Comparison of ENCODE assay signal across 29 mouse cellular contexts in genomic region chr13:36309160-36309559, GRCm38 (mm10).
DNase-seq lines count a peak whose midpoint lies in the region; ATAC-seq and TF ChIP-seq lines count a peak whose summit lies in the region.
"Had no signal": no experiment of that assay in that cellular context is flagged by ENCODE, and none has a peak within 500 bp of the region (broad histone marks: within the 10 kb centered on the region; RNA-seq: fewer than 3 reads in every experiment).

No protein-coding gene starts in this region.

- intact Hi-C loops in heart, postnatal 10 days (cut with DNase I), result no loop called here

- peak overlapping the region; percentile 9 for H3K27ac ChIP-seq in stomach, embryonic 16.5 days (ENCODE audit: low read length)
- H3K27ac ChIP-seq in stomach, postnatal 0 days (replicated peaks), result no peak overlapping the region
- H3K27ac ChIP-seq: hindbrain, embryonic 12.5 days; hindbrain, postnatal 0 days; kidney, embryonic 15.5 days; lung, embryonic 15.5 days; midbrain, embryonic 12.5 days; stomach, embryonic 15.5 days had no signal

- no peaks in the 10 kb centered on the region for H3K9me3 ChIP-seq in stomach, embryonic 16.5 days (replicated peaks; ENCODE audit: control insufficient read depth, low read length)
- H3K9me3 ChIP-seq in stomach, postnatal 0 days (ENCODE audit: control insufficient read depth, low read length), result no peaks in the 10 kb centered on the region
- H3K9me3 ChIP-seq: G1E; hindbrain, embryonic 12.5 days; kidney, embryonic 15.5 days; lung, embryonic 15.5 days; megakaryocyte, embryonic 14.5 days; midbrain, embryonic 12.5 days; stomach, embryonic 15.5 days had no signal

- no peaks in the 10 kb centered on the region for H3K27me3 ChIP-seq in stomach, embryonic 16.5 days (ENCODE audit: control insufficient read depth, insufficient read depth, low read length)
- H3K27me3 ChIP-seq in stomach, postnatal 0 days (ENCODE audit: control insufficient read depth, insufficient read depth, low read length), result no peaks in the 10 kb centered on the region
- H3K27me3 ChIP-seq: hindbrain, embryonic 12.5 days; kidney, embryonic 15.5 days; lung, embryonic 15.5 days; megakaryocyte, embryonic 14.5 days; midbrain, embryonic 12.5 days; Patski; stomach, embryonic 15.5 days had no signal

- TF ChIP-seq EP300 in stomach, postnatal 0 days (optimal IDR thresholded peaks at IDR 0.05), result no peak

- DNase-seq in frontal cortex, postnatal 25 days (ENCODE audit: low spot score in 2 of 2), result no peak
- peak; percentile 27 to 38 for DNase-seq in heart, postnatal 10 days
- DNase-seq in heart, adult 8-10 months (ENCODE audit: low spot score), result no peak
- no peak for DNase-seq in stomach, postnatal 0 days (ENCODE audit: low spot score)
- peak; percentile 3 for DNase-seq in skeletal muscle tissue, adult 2 months (ENCODE audit: low read depth, low spot score)
- DNase-seq in spleen, adult 12 weeks (ENCODE audit: low spot score), result no peak
- DNase-seq: adrenal gland, postnatal 14 days; cerebellum, adult 11 months; cerebellum, adult 9-10 months; gastrocnemius, postnatal 10 days; kidney, adult 18-20 months; kidney, postnatal 25 days; left cerebral cortex, postnatal 4 days; lung, postnatal 36 days; thymus, adult 18-20 months; thymus, postnatal 36 days had no signal

- H3K4me1 ChIP-seq in stomach, embryonic 16.5 days (ENCODE audit: control insufficient read depth, insufficient read depth, low read length), result no peaks in the 10 kb centered on the region
- no peaks in the 10 kb centered on the region for H3K4me1 ChIP-seq in stomach, postnatal 0 days (replicated peaks; ENCODE audit: control insufficient read depth, insufficient read depth)
- H3K4me1 ChIP-seq: hindbrain, embryonic 12.5 days; kidney, embryonic 15.5 days; lung, embryonic 15.5 days; stomach, embryonic 15.5 days had no signal

- ATAC-seq in frontal cortex, adult (ENCODE audit: low TSS enrichment), result peak; percentile 36; the same call in 1 of the 2 replicates
- ATAC-seq in stomach, embryonic 16.5 days (ENCODE audit: insufficient read depth, low FRiP score), result peak; percentile 66; the same call in 1 of the 2 replicates
- no peak for ATAC-seq in stomach, postnatal 0 days (ENCODE audit: low FRiP score, low TSS enrichment)
- ATAC-seq: forebrain, embryonic 14.5 days; hindbrain, postnatal 0 days; Patski had no signal

- WGBS in stomach, embryonic 16.5 days, result 49% methylated on average over 1 of the region's 1 CpGs
- 34% methylated on average over 1 of the region's 1 CpGs for WGBS in stomach, postnatal 0 days

- H3K9ac ChIP-seq in stomach, embryonic 16.5 days (ENCODE audit: low read length), result no peak overlapping the region
- no peak overlapping the region for H3K9ac ChIP-seq in stomach, postnatal 0 days (ENCODE audit: low read length)
- H3K9ac ChIP-seq: hindbrain, embryonic 12.5 days; kidney, embryonic 15.5 days; lung, embryonic 15.5 days; midbrain, embryonic 12.5 days; stomach, embryonic 15.5 days had no signal

- TF ChIP-seq CTCF in stomach, postnatal 0 days (IDR thresholded peaks at IDR 0.05; ENCODE audit: low read depth), result no peak

- H3K4me2 ChIP-seq in stomach, embryonic 16.5 days (ENCODE audit: low read depth, low read length), result no peak overlapping the region
- H3K4me2 ChIP-seq in stomach, postnatal 0 days (replicated peaks; ENCODE audit: low read depth), result no peak overlapping the region
- H3K4me2 ChIP-seq: heart, embryonic 11.5 days; hindbrain, embryonic 12.5 days; kidney, embryonic 15.5 days; lung, embryonic 15.5 days; midbrain, embryonic 12.5 days; stomach, embryonic 15.5 days had no signal

- H3K36me3 ChIP-seq in stomach, embryonic 16.5 days (ENCODE audit: control insufficient read depth, insufficient read depth, low read length), result no peaks in the 10 kb centered on the region
- no peaks in the 10 kb centered on the region for H3K36me3 ChIP-seq in stomach, postnatal 0 days (ENCODE audit: control insufficient read depth, insufficient read depth, low read length)
- H3K36me3 ChIP-seq: hindbrain, embryonic 12.5 days; kidney, embryonic 15.5 days; lung, embryonic 15.5 days; midbrain, embryonic 12.5 days; stomach, embryonic 15.5 days had no signal

- H3K4me3 ChIP-seq in stomach, embryonic 16.5 days (replicated peaks; ENCODE audit: low read length), result no peak overlapping the region
- no peak overlapping the region for H3K4me3 ChIP-seq in stomach, postnatal 0 days (ENCODE audit: low read depth, low read length)
- H3K4me3 ChIP-seq: hindbrain, embryonic 12.5 days; kidney, embryonic 15.5 days; lung, embryonic 15.5 days; megakaryocyte, embryonic 14.5 days; midbrain, embryonic 12.5 days; stomach, embryonic 15.5 days had no signal

Comparison
In these comparisons a context has a peak if more than half of its experiments do, and no peak if none do; other contexts are left out.
1. DNase-seq: peak in heart, postnatal 10 days (2 of 2) and skeletal muscle tissue, adult 2 months (single experiment); none in frontal cortex, postnatal 25 days (0 of 2), heart, adult 8-10 months (single experiment), stomach, postnatal 0 days (single experiment) and spleen, adult 12 weeks (single experiment).